Mouse (Mus musculus) embryonic facial prominence, embryonic 11.5 days (tissue): ENCODE data around the gene Hist1h2ab. TPM values are rescaled to one million over a fixed set of nuclear protein-coding genes. Genes with fewer than 3 reads are reported as not detected.
A peak's percentile ranks its signal among the peaks of the same experiment; 100 is the strongest.

ENCODE experiments used
- ATAC-seq: fragments of 200-750 bp; cut with Nextera tagmentation; replicated peaks from 2 replicates; pipeline ENCODE4 v1.8.0; 2017; ENCODE audit warnings: low read depth; ENCODE audit not compliant: insufficient number of reproducible peaks, low FRiP score, low TSS enrichment
- DNase-seq: peaks from one replicate; pipeline ENCODE4 v3.0.0-alpha.2; 2015; ENCODE audit warnings: low spot score
- H3K27ac ChIP-seq: fragments of 300-500 bp; sonication (generic); replicated peaks from 2 replicates; pipeline ENCODE4 v1.5.1; 2014; ENCODE audit warnings: mild to moderate bottlenecking, low read depth, low read length, control low read depth
- H3K27me3 ChIP-seq: fragments of 300-500 bp; sonication (generic); 2 replicates; pipeline ENCODE4 v1.6.1; 2014; ENCODE audit warnings: mild to moderate bottlenecking, low read length, moderate library complexity, mixed read lengths; ENCODE audit not compliant: control insufficient read depth, insufficient read depth
- H3K36me3 ChIP-seq: fragments of 300-500 bp; sonication (generic); replicated peaks from 2 replicates; pipeline ENCODE4 v1.6.1; 2014; ENCODE audit warnings: low read depth, mild to moderate bottlenecking, low read length, moderate library complexity, mixed read lengths; ENCODE audit not compliant: control insufficient read depth, insufficient read depth
- H3K4me1 ChIP-seq: fragments of 300-500 bp; sonication (generic); 2 replicates; pipeline ENCODE4 v1.6.1; 2014; ENCODE audit warnings: low read length, mixed read lengths; ENCODE audit not compliant: control insufficient read depth, insufficient read depth
- H3K4me2 ChIP-seq: fragments of 300-500 bp; sonication (generic); 2 replicates; pipeline ENCODE4 v1.6.1; 2014; ENCODE audit warnings: low read depth, mild to moderate bottlenecking, control low read depth, low read length, moderate library complexity
- H3K4me3 ChIP-seq: fragments of 300-500 bp; sonication (generic); 2 replicates; pipeline ENCODE4 v1.5.1; 2014; ENCODE audit warnings: low read depth, low read length, control low read depth
- H3K9ac ChIP-seq: fragments of 300-500 bp; sonication (generic); replicated peaks from 2 replicates; pipeline ENCODE4 v1.6.1; 2014; ENCODE audit warnings: mild to moderate bottlenecking, control low read depth, low read length
- H3K9me3 ChIP-seq: fragments of 300-500 bp; sonication (generic); replicated peaks from 2 replicates; pipeline ENCODE4 v1.6.1; 2016; ENCODE audit warnings: mild to moderate bottlenecking, low read length, inconsistent platforms, mixed read lengths; ENCODE audit not compliant: control insufficient read depth
- WGBS: fragments of 180-500 bp; shearing (Covaris S2); extraction: QIAGEN DNeasy Blood & Tissue Kit; methylation state at CpG from one replicate; pipeline ENCODE4 v1.1.7; 2014; 5-methylcytosine and 5-hydroxymethylcytosine counted together
- microRNA-seq: library from miRNA; unstranded; fragments of <30 nt; microRNA quantifications from one replicate; pipeline ENCODE4, GENCODE M21; 2016; ENCODE audit warnings: borderline number of aligned reads
- polyA plus RNA-seq: library from polyadenylated mRNA; unstranded; fragments of >200 nt; fragmentation: Nextera tagmentation; extraction: Ambion mirVana; gene quantifications from 2 replicates; pipeline ENCODE4 v1.2.1, GENCODE M21; 2014

Hist1h2ab gene
- polyA plus RNA-seq, 1 experiment from 2014 or later: 48.1 TPM

DNA sequence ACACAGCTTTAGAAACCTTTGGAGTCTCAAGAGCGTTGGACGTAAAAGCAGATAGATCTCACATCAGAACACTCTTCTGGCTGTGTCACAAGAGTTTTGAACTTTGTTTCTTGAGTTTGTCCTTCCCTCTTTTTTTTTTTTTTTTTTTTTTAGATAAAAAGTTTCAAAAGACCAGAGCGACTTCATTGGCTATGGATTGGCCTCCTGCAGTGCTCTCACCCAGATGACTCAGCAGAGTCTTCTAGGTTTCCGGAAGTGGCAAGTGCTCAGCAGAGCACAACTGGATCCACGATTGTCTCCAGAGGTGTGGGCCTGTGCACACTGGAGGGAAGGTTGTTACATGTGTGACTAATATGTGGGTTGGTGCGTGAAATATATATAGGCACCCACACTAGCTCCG, 27.4 kb downstream of the Hist1h2ab start:
- Histone ChIP-seq H3K4me2 (no peak overlapping the region), H3K4me1 (no peaks in the 10 kb centered on the region), H3K9me3 (no peaks in the 10 kb centered on the region), H3K4me3 (no peak overlapping the region), H3K36me3 (no peaks in the 10 kb centered on the region), H3K27ac (no peak overlapping the region), H3K9ac (no peak overlapping the region), H3K27me3 (no peaks in the 10 kb centered on the region)
- 93% methylated on average over 7 of the region's 7 CpGs for WGBS
- ATAC-seq: no peak
- no peak for DNase-seq

GRCm38 (mm10) chr13:23779025-23779424, 28.1 kb downstream of the Hist1h2ab start:
- Histone ChIP-seq H3K27me3 (no peaks in the 10 kb centered on the region), H3K4me1 (no peaks in the 10 kb centered on the region), H3K4me2 (no peak overlapping the region), H3K4me3 (no peak overlapping the region), H3K9me3 (no peaks in the 10 kb centered on the region), H3K27ac (no peak overlapping the region), H3K9ac (no peak overlapping the region), H3K36me3 (no peaks in the 10 kb centered on the region)
- ATAC-seq: no peak
- no peak for DNase-seq
- 87% methylated on average over 4 of the region's 4 CpGs for WGBS

GRCm38 (mm10) chr13:23792520-23792919, 41.6 kb downstream of the Hist1h2ab start:
- Histone ChIP-seq H3K36me3 (no peaks in the 10 kb centered on the region), H3K4me1 (no peaks in the 10 kb centered on the region), H3K4me3 (no peak overlapping the region), H3K27ac (no peak overlapping the region), H3K27me3 (no peaks in the 10 kb centered on the region), H3K4me2 (no peak overlapping the region), H3K9me3 (no peaks in the 10 kb centered on the region), H3K9ac (no peak overlapping the region)
- DNase-seq (peak; percentile 84), ATAC-seq (no peak)
- WGBS: 39% methylated on average over 2 of the region's 2 CpGs

- Histone ChIP-seq H3K9me3 (no peaks in the 10 kb centered on the region), H3K4me2 (no peak overlapping the region), H3K9ac (no peak overlapping the region), H3K4me3 (no peak overlapping the region), H3K27ac (no peak overlapping the region), H3K4me1 (no peaks in the 10 kb centered on the region), H3K27me3 (no peaks in the 10 kb centered on the region), H3K36me3 (no peaks in the 10 kb centered on the region)
- DNase-seq (no peak), ATAC-seq (no peak)
- WGBS: 68% methylated on average over 5 of the region's 5 CpGs
Observed at GRCm38 (mm10) chr13:23799405-23799804, 48.5 kb downstream of the Hist1h2ab start.

Small RNA genes within 50 kb of the gene (microRNA-seq; reads per million reads assigned to microRNA genes)
- gene Gm44314 (not detected), gene Gm44484 (not detected)

Other genes with a start within 250 kb of the Hist1h2ab start
- gene Hist1h4h, start 220.1 kb upstream of the Hist1h2ab start, polyA plus RNA-seq: 3.5 and 5.0 TPM in 2 replicates
- gene Hist1h2af, start 217.2 kb upstream of the Hist1h2ab start, polyA plus RNA-seq: 7.8 and 7.9 TPM in 2 replicates
- gene Hist1h3g, start 215.7 kb upstream of the Hist1h2ab start, polyA plus RNA-seq: 6.1 and 7.8 TPM in 2 replicates
- gene Hist1h2bh, start 207.7 kb upstream of the Hist1h2ab start, polyA plus RNA-seq: 0.67 and 1.3 TPM in 2 replicates
- 1.2 and 1.5 TPM in 2 replicates for gene Hist1h3f, start 207.1 kb upstream of the Hist1h2ab start, polyA plus RNA-seq
- gene Hist1h4f, start 199.5 kb upstream of the Hist1h2ab start, polyA plus RNA-seq: 1.3 TPM in 1 of 2 replicates, not detected in the other
- 0.53 and 0.71 TPM in 2 replicates for gene Hist1h1d, start 197.9 kb upstream of the Hist1h2ab start, polyA plus RNA-seq
- gene Hist1h3e, start 188.8 kb upstream of the Hist1h2ab start, polyA plus RNA-seq: 9.0 and 12.1 TPM in 2 replicates
- 78.4 and 99.4 TPM in 2 replicates for gene Hist1h2ae, start 179.9 kb upstream of the Hist1h2ab start, polyA plus RNA-seq
- gene Hist1h2bg, start 179.7 kb upstream of the Hist1h2ab start, polyA plus RNA-seq: 8.4 and 8.6 TPM in 2 replicates
- 4.1 and 4.9 TPM in 2 replicates for gene Hist1h2bf, start 176.9 kb upstream of the Hist1h2ab start, polyA plus RNA-seq
- gene Hist1h2ad, start 176.7 kb upstream of the Hist1h2ab start, polyA plus RNA-seq: 2.1 and 3.8 TPM in 2 replicates
- 10.2 and 11.3 TPM in 2 replicates for gene Hist1h3d, start 175.4 kb upstream of the Hist1h2ab start, polyA plus RNA-seq
- 115 and 122 TPM in 2 replicates for gene Hist1h4d, start 169.5 kb upstream of the Hist1h2ab start, polyA plus RNA-seq
- gene Hist1h2be, start 130.0 kb upstream of the Hist1h2ab start, polyA plus RNA-seq: 2.1 and 3.1 TPM in 2 replicates
- 23.0 and 24.4 TPM in 2 replicates for gene Hist1h1e, start 128.6 kb upstream of the Hist1h2ab start, polyA plus RNA-seq
- 1.4 and 2.2 TPM in 2 replicates for gene Hist1h2ac, start 67.2 kb upstream of the Hist1h2ab start, polyA plus RNA-seq
- gene Hist1h2bc, start 66.9 kb upstream of the Hist1h2ab start, polyA plus RNA-seq: 25.1 and 27.3 TPM in 2 replicates
- not detected in 2 replicates for gene Hist1h1t, start 55.3 kb upstream of the Hist1h2ab start, polyA plus RNA-seq
- 6.1 TPM in 2 replicates for gene Hist1h4c, start 52.7 kb upstream of the Hist1h2ab start, polyA plus RNA-seq
- 4.3 and 4.6 TPM in 2 replicates for gene Hfe, start 40.3 kb upstream of the Hist1h2ab start, polyA plus RNA-seq
- gene Hist1h1c, start 12.3 kb upstream of the Hist1h2ab start, polyA plus RNA-seq: 18.8 and 19.7 TPM in 2 replicates
- 15.5 and 18.1 TPM in 2 replicates for gene Hist1h3c, start 5.5 kb upstream of the Hist1h2ab start, polyA plus RNA-seq
- 2.6 and 2.9 TPM in 2 replicates for gene Hist1h2bb, start 4.4 kb upstream of the Hist1h2ab start, polyA plus RNA-seq
- 8.3 and 10.5 TPM in 2 replicates for gene Hist1h3b, start 1.1 kb downstream of the Hist1h2ab start, polyA plus RNA-seq
- gene Hist1h4b, start 5.9 kb downstream of the Hist1h2ab start, polyA plus RNA-seq: 7.4 and 10.1 TPM in 2 replicates
- gene Hist1h4a, start 10.1 kb downstream of the Hist1h2ab start, polyA plus RNA-seq: not detected in 2 replicates
- gene Hist1h3a, start 11.3 kb downstream of the Hist1h2ab start, polyA plus RNA-seq: 4.0 and 4.3 TPM in 2 replicates
- 4.5 and 5.0 TPM in 2 replicates for gene Hist1h1a, start 12.5 kb downstream of the Hist1h2ab start, polyA plus RNA-seq
- gene Trim38, start 18.8 kb downstream of the Hist1h2ab start, polyA plus RNA-seq: 0.18 TPM in 1 of 2 replicates, not detected in the other
- not detected in 2 replicates for gene Slc17a2, start 55.9 kb downstream of the Hist1h2ab start, polyA plus RNA-seq
- not detected in 2 replicates for gene Slc17a3, start 88.3 kb downstream of the Hist1h2ab start, polyA plus RNA-seq
- not detected in 2 replicates for gene Slc17a1, start 116.6 kb downstream of the Hist1h2ab start, polyA plus RNA-seq
- gene Slc17a4, start 163.9 kb downstream of the Hist1h2ab start, polyA plus RNA-seq: not detected in 2 replicates
- gene Hist1h2ba, start 183.0 kb downstream of the Hist1h2ab start, polyA plus RNA-seq: not detected in 2 replicates
- gene Hist1h2aa, start 183.3 kb downstream of the Hist1h2ab start, polyA plus RNA-seq: not detected in 2 replicates
- 0.14 TPM in 1 of 2 replicates, not detected in the other for gene Scgn, start 240.1 kb downstream of the Hist1h2ab start, polyA plus RNA-seq